Mouse (Mus musculus): ENCODE measurements around the gene Ttll8. TPM values are rescaled to one million over a fixed set of nuclear protein-coding genes. Genes with fewer than 3 reads are reported as not detected.

The Ttll8 gene
- total RNA-seq, 2 experiments from 2014 or later: 1.4 to 2.2 TPM

DNA sequence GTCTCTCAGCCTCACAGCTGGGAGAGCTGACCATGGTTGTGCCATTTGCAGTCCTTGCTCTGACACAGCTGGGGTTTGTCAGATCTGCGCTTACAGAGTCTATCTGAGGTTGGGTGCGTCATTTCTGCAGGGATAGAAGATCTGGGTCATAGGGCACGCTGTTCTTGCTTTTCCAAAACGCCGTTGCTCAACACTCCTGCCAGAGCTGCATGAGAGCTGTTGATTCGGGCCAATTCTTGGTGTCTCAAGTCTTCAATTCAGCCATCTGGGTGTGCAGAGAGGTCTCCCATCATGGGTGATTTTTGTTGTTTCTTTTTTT is 32.3 kb downstream of the Ttll8 start:
- DNase-seq (ENCODE audit: low spot score in 2 of 2): no peak

DNA sequence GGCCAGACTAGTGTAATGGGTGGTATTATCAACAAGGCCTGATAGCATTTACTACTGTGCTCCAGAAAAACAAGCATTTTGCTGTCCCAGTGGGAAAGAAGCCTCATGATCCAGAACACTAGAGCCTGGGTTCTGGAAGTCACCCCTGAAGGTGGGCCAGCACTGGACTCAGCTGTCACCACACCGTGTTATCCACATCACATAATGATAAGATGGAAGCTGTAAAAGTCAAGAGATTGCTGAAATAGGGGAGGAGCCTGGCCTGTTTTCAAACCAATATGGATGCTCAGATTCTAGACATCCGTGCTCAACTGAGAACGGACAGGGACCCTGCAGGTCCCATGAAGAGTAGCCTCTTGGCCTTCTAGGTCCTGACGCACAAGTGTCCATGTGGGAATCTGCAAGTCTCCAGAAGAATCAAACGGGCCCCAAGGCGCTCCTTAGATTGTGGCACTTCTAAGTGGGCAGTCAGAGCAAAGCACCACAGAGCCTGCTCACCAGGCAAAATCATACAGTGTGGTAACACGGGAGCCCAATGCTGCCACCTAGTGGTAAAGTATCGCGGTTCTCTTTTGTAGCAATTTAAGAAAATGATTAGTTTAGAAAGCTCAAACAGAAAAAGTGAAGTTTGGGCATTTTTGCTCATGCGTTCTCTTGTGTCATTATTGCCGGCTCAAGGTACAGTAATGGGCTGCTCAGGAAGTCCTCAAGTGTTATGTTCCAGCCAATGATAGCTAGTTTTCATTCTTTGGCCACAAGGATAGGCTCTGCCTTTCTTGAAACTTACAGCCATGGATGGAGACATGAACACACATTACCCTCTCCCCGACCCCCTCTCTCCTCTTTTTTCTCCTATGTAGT is 32.9 kb downstream of the Ttll8 start:
- DNase-seq (ENCODE audit: low spot score in 2 of 2): peak; percentile 60 to 92

- DNase-seq (ENCODE audit: low spot score in 2 of 2): no peak
Measured at GRCm38 (mm10) chr15:88920065-88920464, 34.2 kb downstream of the Ttll8 start.

DNA sequence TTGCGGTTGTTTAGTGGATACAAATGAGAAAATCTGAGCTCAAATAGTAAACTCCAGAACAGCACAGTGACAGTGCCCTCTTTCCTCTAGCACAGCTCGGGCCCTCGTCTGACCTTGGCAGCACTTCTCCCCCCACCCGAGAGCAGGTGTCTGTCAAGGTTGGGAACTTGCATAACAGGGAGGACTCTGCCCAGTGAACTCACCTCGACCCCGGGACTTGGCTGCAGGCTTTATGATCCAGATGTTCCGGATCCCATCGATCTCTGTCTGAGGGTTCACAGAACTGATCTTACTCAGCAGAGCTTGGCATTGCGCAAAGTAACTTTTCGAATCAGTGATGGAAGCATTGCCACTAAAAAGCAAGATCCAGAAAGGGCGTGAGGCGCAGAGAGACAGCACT is 34.9 kb downstream of the Ttll8 start:
- DNase-seq (ENCODE audit: low spot score in 2 of 2): no peak

- DNase-seq (ENCODE audit: low spot score in 2 of 2): no peak
Measured at GRCm38 (mm10) chr15:88917126-88917525, 37.1 kb downstream of the Ttll8 start.

DNA sequence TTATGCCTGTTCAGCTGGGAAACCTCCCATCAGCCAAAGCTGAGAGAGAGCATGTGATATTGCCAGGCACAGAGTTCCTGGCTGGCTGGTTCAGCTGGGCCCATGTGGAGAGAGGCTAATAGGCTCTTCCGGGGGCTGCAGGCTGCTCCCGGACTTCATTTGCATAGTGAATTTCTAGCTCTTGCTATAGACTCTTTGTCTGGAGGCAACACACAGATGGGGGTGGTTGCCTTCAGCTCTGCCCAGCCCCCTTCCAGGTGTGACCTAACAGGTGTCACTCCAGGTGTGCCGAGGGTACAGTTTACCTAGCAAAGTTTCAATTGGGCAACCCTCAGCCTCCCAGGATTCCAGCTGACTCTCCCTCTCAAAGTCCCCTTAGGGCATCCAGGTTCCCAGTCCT is 37.9 kb downstream of the Ttll8 start:
- DNase-seq (ENCODE audit: low spot score in 2 of 2): no peak

GRCm38 (mm10) chr15:88915046-88915445 is 39.2 kb downstream of the Ttll8 start:
- no peak for DNase-seq (ENCODE audit: low spot score in 2 of 2)

DNA sequence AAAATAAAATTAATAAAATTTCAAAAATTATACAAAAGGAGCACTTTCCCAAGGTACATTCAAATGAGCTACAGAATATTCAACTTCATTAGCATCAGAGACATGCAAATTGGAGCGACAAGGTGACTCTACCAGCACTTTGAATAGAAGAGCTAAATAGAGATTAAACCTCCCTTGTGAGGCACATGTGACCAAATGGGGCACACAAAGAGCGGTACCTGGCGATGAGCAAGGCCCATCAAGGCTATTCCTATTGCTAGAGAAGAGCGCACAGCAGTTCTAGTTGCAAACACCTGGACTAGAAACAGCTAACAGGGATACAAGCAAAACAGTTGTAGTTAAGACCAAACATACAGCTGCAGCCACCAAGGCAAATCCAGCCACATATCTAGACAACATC is 47.9 kb downstream of the Ttll8 start:
- no peak for DNase-seq (ENCODE audit: low spot score in 2 of 2)

DNA sequence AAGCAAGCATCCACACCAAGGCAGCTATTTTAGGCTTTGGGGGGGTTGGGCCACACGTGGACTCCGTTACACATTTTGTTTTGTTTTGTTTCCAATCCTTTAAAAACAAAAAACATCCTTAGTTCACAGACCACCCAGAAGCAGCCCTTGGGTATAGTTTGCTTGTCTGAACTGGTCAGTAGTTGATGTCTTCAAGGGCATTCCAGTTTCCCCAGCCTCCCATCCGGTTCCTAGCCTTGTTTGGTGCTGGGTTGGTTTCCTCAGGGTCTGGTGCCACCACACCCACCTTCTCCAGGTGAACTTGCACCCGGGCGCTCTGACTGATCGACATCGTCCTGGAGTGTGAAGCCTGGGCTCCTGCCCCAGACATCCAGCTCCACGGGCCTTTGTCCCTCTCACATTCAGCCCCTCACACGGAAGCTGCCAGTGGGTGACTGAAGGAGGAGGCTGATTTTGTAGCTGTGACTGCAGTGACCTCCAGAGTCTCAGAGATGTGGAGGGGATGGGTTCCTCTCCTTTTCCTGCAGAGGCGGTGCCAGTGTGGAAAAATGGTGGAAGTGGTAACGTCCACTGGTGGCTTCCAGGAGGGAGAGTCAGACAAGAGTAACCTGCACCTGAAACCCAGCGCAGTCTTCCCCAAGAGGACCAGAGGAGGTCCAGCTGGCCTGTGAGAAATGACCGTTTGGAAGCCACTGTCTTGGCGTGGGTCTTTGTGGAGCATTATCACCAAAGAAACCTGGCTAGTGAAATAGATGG is 50.0 kb downstream of the Ttll8 start:
- no peak for DNase-seq (ENCODE audit: low spot score in 2 of 2)

DNA sequence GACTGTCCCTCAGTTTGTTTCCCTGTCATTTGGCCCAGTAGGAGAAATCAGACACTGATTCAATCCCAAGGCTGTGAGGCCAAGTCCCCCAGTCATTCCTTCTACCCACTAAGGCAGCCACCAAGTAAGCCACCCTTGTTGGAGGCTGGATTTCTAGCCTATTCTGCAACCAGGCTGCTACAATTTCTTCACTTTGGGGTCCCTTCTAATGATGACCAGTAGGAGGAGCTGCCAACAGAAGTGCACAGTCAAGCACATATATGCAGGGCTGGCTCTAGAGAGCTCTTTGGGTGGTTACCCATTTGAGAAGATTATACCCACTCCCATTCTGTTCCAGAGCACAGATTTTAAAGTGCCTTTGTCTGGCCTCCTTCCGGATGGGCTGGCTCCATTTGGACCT is 51.1 kb downstream of the Ttll8 start:
- DNase-seq (ENCODE audit: low spot score in 2 of 2): no peak

GRCm38 (mm10) chr15:88902200-88902875 is 51.9 kb downstream of the Ttll8 start:
- no peak for DNase-seq (ENCODE audit: low spot score in 2 of 2)

DNA sequence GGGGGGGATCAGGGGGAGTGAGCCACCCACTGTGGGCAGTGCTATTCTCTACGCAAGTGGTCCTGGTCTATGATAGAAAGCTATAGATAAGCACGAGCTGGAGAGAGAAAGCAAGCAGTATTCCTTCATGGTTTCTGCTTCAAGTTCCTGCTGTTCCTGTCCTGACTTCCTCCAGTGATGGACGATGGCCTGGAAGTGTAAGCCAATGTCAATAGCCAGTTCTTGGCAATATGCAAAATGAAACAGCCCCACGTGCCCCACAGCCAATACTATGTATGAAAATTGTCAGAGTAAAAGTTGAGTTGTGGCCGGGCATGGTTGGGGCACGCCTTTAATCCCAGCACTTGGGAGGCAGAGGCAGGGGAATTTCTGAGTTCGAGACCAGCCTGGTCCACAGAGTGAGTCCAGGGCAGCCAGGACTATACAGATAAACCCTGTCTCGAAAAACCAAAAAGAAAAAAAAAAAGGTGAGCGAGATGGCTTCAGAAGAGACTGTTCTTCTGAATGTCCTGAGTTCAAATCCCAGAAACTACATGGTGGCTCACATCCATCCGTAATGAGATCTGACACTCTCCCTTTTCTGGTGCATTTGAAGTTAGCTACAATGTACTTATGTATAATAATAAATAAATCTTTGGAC is 57.8 kb downstream of the Ttll8 start:
- no peak for DNase-seq (ENCODE audit: low spot score in 2 of 2)

- no peak for DNase-seq (ENCODE audit: low spot score in 2 of 2)
Measured at GRCm38 (mm10) chr15:88895891-88896290, 58.3 kb downstream of the Ttll8 start.

DNA sequence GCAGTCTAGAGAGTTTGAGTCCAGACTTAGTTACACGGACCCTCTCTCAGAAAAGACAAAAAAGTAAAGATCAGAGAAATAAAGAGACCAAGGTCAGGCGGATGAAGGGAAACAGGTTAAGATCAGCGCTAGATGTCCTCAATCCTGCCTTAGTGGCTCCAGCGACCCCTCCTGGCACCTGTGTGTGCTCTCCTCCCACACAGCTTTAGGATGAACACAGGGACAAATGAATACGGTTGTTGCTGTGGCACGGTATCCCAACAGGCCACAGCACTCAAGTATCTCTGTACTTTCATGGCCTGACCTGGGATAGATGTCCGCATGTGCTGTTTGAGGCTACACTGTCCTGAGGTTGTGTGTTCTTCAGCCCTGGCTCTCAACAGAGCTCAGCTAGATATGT is 59.1 kb downstream of the Ttll8 start:
- no peak for DNase-seq (ENCODE audit: low spot score in 2 of 2)

- no peak for DNase-seq (ENCODE audit: low spot score in 2 of 2)
Measured at GRCm38 (mm10) chr15:88892876-88893275, 61.3 kb downstream of the Ttll8 start.

- no peak for DNase-seq (ENCODE audit: low spot score in 2 of 2)
Measured at GRCm38 (mm10) chr15:88892252-88892651, 62.0 kb downstream of the Ttll8 start.

GRCm38 (mm10) chr15:88891676-88892040 is 62.6 kb downstream of the Ttll8 start:
- no peak for DNase-seq (ENCODE audit: low spot score in 2 of 2)

DNA sequence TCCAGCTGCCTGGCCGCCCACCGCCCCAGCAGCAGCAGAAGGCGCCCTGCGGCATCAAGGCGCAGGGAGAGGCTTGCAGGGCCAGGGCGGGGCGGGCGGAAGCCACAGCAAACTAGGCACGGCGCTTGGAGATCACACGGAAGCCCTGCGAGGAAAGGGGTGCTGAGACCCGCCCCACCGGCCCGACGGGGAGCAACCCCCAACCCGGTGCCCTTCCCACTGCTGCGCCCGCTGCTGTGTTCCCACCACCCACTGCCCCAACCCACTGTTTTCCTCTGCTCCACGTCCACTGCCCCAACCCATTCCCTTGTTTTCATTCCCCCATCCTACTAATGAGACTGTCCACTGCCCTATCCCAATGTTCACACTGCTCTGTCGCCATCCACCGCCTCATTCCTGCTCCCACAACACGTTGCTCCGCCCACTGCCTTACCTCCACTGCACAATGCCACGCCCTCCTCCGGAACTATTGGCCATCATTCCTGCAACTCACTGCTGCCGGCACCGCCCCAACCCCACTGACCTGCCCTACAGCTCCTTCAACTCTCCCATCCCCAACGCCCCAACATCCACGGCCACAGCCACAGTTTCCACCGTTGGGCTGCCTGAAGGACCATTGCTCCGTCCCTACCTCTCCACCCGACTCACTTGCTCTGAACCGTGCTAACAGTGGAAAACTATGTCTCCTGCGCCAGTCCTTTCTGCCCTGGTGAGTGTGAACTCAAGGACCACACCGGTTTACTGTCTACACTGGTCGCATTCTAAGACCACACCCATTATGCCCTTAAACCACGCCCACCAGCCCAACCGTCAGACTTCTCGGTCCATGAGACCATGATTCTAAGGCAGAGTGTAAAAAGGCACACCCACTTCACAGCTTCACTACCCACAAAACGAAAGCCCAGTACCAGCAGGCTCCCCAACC is 63.2 kb downstream of the Ttll8 start:
- DNase-seq (ENCODE audit: low spot score in 2 of 2): peak; percentile 60 to 63

GRCm38 (mm10) chr15:88889994-88890393 is 64.2 kb downstream of the Ttll8 start:
- no peak for DNase-seq (ENCODE audit: low spot score in 2 of 2)

DNA sequence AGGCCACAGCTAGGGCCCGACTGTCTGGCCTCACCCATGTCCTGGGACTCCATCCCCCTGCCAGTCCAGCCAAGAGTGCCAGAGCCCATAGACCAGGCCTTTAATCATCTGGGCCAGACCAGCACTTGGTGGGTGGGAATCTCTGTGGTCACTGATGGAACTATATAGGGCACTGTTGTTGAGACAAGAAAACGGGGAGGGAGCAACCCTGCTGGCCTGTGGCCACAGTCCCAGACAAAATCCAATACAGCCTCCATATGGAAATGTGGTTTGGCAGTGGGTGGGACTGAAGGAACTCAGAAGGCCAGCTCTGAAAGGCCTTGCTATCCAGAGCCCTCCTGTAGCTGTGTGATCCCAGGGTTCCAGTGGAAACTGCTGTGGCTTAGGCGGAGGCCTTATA is 65.2 kb downstream of the Ttll8 start:
- DNase-seq (ENCODE audit: low spot score in 2 of 2): no peak

DNA sequence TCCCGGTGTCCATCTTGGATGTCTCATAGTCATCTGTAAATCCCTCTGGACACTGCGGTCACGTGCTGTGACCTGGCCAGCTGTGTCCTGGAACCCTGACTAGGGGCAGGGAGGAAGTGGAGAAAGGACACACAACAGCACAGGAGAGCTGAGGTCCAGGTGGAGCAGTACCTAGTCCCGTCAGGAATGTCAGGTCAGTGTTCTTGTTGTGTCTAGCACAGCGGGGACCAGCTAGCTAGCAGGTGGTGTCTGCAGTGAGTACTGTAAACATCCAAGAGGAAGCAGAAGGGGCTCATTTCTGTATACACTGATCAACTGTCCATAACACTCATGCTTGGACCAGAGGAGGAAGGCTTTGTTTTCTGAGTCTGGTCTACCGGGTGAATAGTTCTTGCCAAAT is 68.8 kb downstream of the Ttll8 start:
- no peak for DNase-seq (ENCODE audit: low spot score in 2 of 2)
